Comparison of ENCODE assay signal across 9 mouse cellular contexts in genomic region chr8:110619919-110620318, GRCm38 (mm10). TPM values are rescaled to one million over a fixed set of nuclear protein-coding genes. Genes with fewer than 3 reads are reported as not detected.
A peak's percentile ranks its signal among the peaks of the same experiment; 100 is the strongest.
DNase-seq lines count a peak whose midpoint lies in the region; ATAC-seq and TF ChIP-seq lines count a peak whose summit lies in the region.
"Had no signal": no experiment of that assay in that cellular context is flagged by ENCODE, and none has a peak within 500 bp of the region (broad histone marks: within the 10 kb centered on the region; RNA-seq: fewer than 3 reads in every experiment).

No protein-coding gene starts in this region.

- no peak overlapping the region for H3K4me3 ChIP-seq in heart, embryonic 14.5 days (ENCODE audit: control insufficient read depth in 1 of 2, insufficient read depth in 1 of 2, low read depth in 1 of 2, low read length in 2 of 2)
- no peak overlapping the region for H3K4me3 ChIP-seq in ES-Bruce4 (ENCODE audit: low read depth, low read length)
- H3K4me3 ChIP-seq in forebrain, embryonic 16.5 days (replicated peaks; ENCODE audit: low read length) = no peak overlapping the region; the same call in 1 of the 2 replicates
- H3K4me3 ChIP-seq in liver, postnatal 0 days (ENCODE audit: low read depth, low read length) = no peak overlapping the region

- no peaks in the 10 kb centered on the region for H3K36me3 ChIP-seq in heart, embryonic 14.5 days (ENCODE audit: control insufficient read depth, insufficient read depth, low read length)
- peaks cover 9% of the 10 kb centered on the region for H3K36me3 ChIP-seq in ES-Bruce4 (ENCODE audit: control insufficient read depth, insufficient read depth, low read length, poor library complexity, severe bottlenecking)
- no peaks in the 10 kb centered on the region for H3K36me3 ChIP-seq in forebrain, embryonic 16.5 days (ENCODE audit: control insufficient read depth, insufficient read depth)
- no peaks in the 10 kb centered on the region for H3K36me3 ChIP-seq in liver, postnatal 0 days (replicated peaks; ENCODE audit: insufficient read depth, low read length)

- TF ChIP-seq POLR2A in ES-Bruce4 (IDR thresholded peaks at IDR 0.05; ENCODE audit: insufficient read depth, low read length) = no peak

- WGBS in heart, embryonic 14.5 days = 87% methylated on average over 5 of the region's 5 CpGs
- WGBS in forebrain, embryonic 16.5 days = 87% methylated on average over 5 of the region's 5 CpGs
- 85% methylated on average over 5 of the region's 5 CpGs for WGBS in liver, postnatal 0 days (ENCODE audit: insufficient replicate concordance)

- no peak overlapping the region for H3K9ac ChIP-seq in heart, embryonic 14.5 days (ENCODE audit: low read length)
- H3K9ac ChIP-seq in ES-Bruce4 (ENCODE audit: low read depth, poor library complexity, severe bottlenecking) = 0 out of 2 replicates have a peak overlapping the region, but pooled peaks have one; percentile 83
- no peak overlapping the region for H3K9ac ChIP-seq in forebrain, embryonic 16.5 days (replicated peaks; ENCODE audit: low read depth, low read length)
- H3K9ac ChIP-seq in liver, postnatal 0 days (replicated peaks) = no peak overlapping the region

- no peaks in the 10 kb centered on the region for H3K9me3 ChIP-seq in heart, embryonic 14.5 days (ENCODE audit: control insufficient read depth, low read length)
- no peaks in the 10 kb centered on the region for H3K9me3 ChIP-seq in ES-Bruce4 (replicated peaks; ENCODE audit: control insufficient read depth, insufficient read depth, low read length, poor library complexity, severe bottlenecking)
- no peaks in the 10 kb centered on the region for H3K9me3 ChIP-seq in forebrain, embryonic 16.5 days (ENCODE audit: control insufficient read depth, low read length)
- no peaks in the 10 kb centered on the region for H3K9me3 ChIP-seq in liver, postnatal 0 days (ENCODE audit: low read length)

- TF ChIP-seq EP300 in ES-Bruce4 (IDR thresholded peaks at IDR 0.05; ENCODE audit: insufficient read depth, low read depth, low read length) = no peak
- no peak for TF ChIP-seq EP300 in liver, postnatal 0 days (IDR thresholded peaks at IDR 0.05; ENCODE audit: low read depth)

- no peak for ATAC-seq in heart, embryonic 14.5 days (ENCODE audit: insufficient number of reproducible peaks, insufficient read depth, low FRiP score, low read depth)
- ATAC-seq in forebrain, embryonic 16.5 days = no peak
- ATAC-seq in liver, postnatal 0 days = no peak
- no peak for ATAC-seq in activated CD4-positive, CD25-positive, alpha-beta regulatory T cell, adult 4 months

- no peaks in the 10 kb centered on the region; the same call in 1 of the 2 replicates for H3K27me3 ChIP-seq in heart, embryonic 14.5 days (ENCODE audit: control insufficient read depth, insufficient read depth, low read length)
- H3K27me3 ChIP-seq in ES-Bruce4 (ENCODE audit: control insufficient read depth, insufficient read depth, low read length, poor library complexity, severe bottlenecking) = no peaks in the 10 kb centered on the region
- H3K27me3 ChIP-seq in forebrain, embryonic 16.5 days (replicated peaks; ENCODE audit: control insufficient read depth, insufficient read depth, low read length) = no peaks in the 10 kb centered on the region
- no peaks in the 10 kb centered on the region; the same call in 1 of the 2 replicates for H3K27me3 ChIP-seq in liver, postnatal 0 days (ENCODE audit: insufficient read depth, low read length)

- intact Hi-C loops in heart, postnatal 14 days (cut with DNase I) = loop anchor here (10.0 kb wide), 1 partner anchor 475 kb away; the partner anchor contains the start of genes Clec18a and Pdpr

- H3K4me1 ChIP-seq in heart, embryonic 14.5 days (ENCODE audit: control insufficient read depth in 2 of 2, insufficient read depth in 2 of 2, low read length in 2 of 2) = peaks cover 7 to 18% of the 10 kb centered on the region in 2 experiments
- no peaks in the 10 kb centered on the region for H3K4me1 ChIP-seq in ES-Bruce4 (ENCODE audit: control insufficient read depth, insufficient read depth, low read length)
- H3K4me1 ChIP-seq in forebrain, embryonic 16.5 days (replicated peaks; ENCODE audit: control insufficient read depth, insufficient read depth, low read length) = peaks cover 29% of the 10 kb centered on the region
- peaks cover 14% of the 10 kb centered on the region for H3K4me1 ChIP-seq in liver, postnatal 0 days (ENCODE audit: insufficient read depth)

- TF ChIP-seq CTCF in ES-Bruce4 (IDR thresholded peaks at IDR 0.05; ENCODE audit: low read depth, low read length) = no peak
- peak; percentile 44 for TF ChIP-seq CTCF in liver, postnatal 0 days (IDR thresholded peaks at IDR 0.05; ENCODE audit: low read depth)

- H3K4me2 ChIP-seq in heart, embryonic 14.5 days (ENCODE audit: low read length) = peak overlapping the region; percentile 92
- H3K4me2 ChIP-seq in forebrain, embryonic 16.5 days (ENCODE audit: low read length) = peak overlapping the region; percentile 72
- H3K4me2 ChIP-seq in liver, postnatal 0 days (ENCODE audit: low read depth, low read length) = peak overlapping the region; percentile 93

- no peak for DNase-seq in heart, postnatal 14 days
- DNase-seq in liver, postnatal 0 days = no peak
- DNase-seq in cerebellum, postnatal 10 days = no peak
- no peak for DNase-seq in cerebellum, adult 11 months
- DNase-seq: gastrocnemius, postnatal 10 days had no signal

- H3K27ac ChIP-seq in heart, embryonic 14.5 days (replicated peaks in 1 of 2; ENCODE audit: control insufficient read depth in 1 of 2, insufficient read depth in 1 of 2, low read depth in 2 of 2, low read length in 2 of 2) = no peak overlapping the region
- H3K27ac ChIP-seq in ES-Bruce4 (ENCODE audit: insufficient read depth, low read length) = no peak overlapping the region
- H3K27ac ChIP-seq in forebrain, embryonic 16.5 days (ENCODE audit: low read length) = no peak overlapping the region
- no peak overlapping the region for H3K27ac ChIP-seq in liver, postnatal 0 days (ENCODE audit: low read depth)

RNA-seq across cellular contexts. Expression of gene Vac14, which starts 1.5 kb away (rescaled TPM):
- 17.4 and 19.6 TPM in 2 replicates for polyA plus RNA-seq in heart, embryonic 14.5 days (2014; fragmentation: Nextera tagmentation; extraction: Ambion mirVana)
- 10 to 100 TPM; 15.5 to 16.2 TPM for total RNA-seq in heart, postnatal 14 days (2021)
- polyA plus RNA-seq in ES-Bruce4 (2011; ENCODE audit: insufficient read depth, insufficient read length, low read depth, missing spikeins) = 31.6 and 36.0 TPM in 2 replicates
- 28.0 and 28.1 TPM in 2 replicates for polyA plus RNA-seq in forebrain, embryonic 16.5 days (2015; fragmentation: Nextera tagmentation; extraction: Ambion mirVana)
- polyA plus RNA-seq in liver, postnatal 0 days (2015; fragmentation: Nextera tagmentation; extraction: Ambion mirVana) = 5.5 and 6.5 TPM in 2 replicates
- polyA plus RNA-seq in activated CD4-positive, CD25-positive, alpha-beta regulatory T cell, adult 4 months (2017; shearing (Covaris generic)) = 1 to 10 TPM; 6.6 to 7.6 TPM
